Mouse (Mus musculus): ENCODE data around the gene Maco1. TPM values are rescaled to one million over a fixed set of nuclear protein-coding genes. Genes with fewer than 3 reads are reported as not detected.
"Not testable (repeated sequence)": the region's sequence is repeated elsewhere in the genome, so short reads cannot be mapped to it uniquely, and the experiment has no call there.

The Maco1 gene
- polyA plus RNA-seq, 1 experiment from 2014 or later: 93.2 TPM

DNA sequence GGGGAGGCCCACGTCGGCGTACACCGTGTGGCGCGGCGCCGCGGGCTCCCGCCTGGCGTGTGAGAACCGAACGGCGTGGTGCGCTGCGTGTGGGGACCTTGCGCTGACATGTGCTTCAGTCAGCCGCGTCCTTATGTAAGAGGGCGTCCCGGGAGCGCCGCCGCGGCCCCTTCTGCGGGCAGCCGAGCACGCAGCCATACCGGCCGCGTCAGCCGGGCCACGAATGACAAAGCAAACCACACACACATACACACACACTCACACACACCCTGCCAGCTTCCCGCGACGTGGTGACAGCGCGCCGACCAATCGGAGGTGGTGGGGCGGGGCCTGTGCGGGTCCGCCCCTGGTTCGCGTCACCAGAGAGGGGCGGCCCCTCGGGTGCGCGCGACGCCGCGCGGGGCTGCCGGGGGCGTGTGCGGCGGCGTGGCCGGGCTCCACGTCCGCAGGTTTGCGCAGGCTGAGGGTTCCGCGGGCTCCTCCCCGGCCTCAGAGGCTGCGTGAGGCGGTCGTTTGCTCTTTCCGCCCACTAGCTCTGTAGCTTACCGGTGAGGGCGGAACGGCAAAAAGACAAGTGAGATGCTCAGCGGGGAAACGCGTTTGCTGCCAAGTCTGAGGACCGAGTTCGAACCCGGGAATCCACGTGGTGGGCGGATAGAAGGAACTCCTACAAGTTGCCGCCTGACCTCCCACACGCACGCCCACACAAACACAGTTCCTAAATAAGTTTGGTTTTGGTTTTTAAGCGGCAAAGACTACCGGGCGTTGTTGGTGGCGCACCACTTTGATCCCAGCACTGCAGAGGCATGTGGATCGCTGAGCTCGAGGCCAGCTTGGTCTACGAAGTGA, 716 bp upstream of the Maco1 start:
- WGBS: 2% methylated on average over 90 of the region's 91 CpGs
- H3K36me3 ChIP-seq (replicated peaks; ENCODE audit: control insufficient read depth, insufficient read depth): no peaks in the 10 kb centered on the region
- peak; percentile 94 for ATAC-seq (ENCODE audit: low FRiP score)

GRCm38 (mm10) chr4:134852438-134853255, 498 bp downstream of the Maco1 start:
- DNase-seq (ENCODE audit: low spot score) (no peak), ATAC-seq (ENCODE audit: low FRiP score) (peak; percentile 6; the same call in 1 of the 2 replicates)
- WGBS: under 1% methylated on average over 68 of the region's 106 CpGs
- no peaks in the 10 kb centered on the region for H3K36me3 ChIP-seq (replicated peaks; ENCODE audit: control insufficient read depth, insufficient read depth)
- peak overlapping the region; percentile 94 for H3K9ac ChIP-seq
- no peaks in the 10 kb centered on the region for H3K9me3 ChIP-seq (ENCODE audit: control insufficient read depth, low read length)
- peak overlapping the region; percentile 83 for H3K4me3 ChIP-seq (replicated peaks; ENCODE audit: low read length)
- H3K27me3 ChIP-seq (ENCODE audit: control insufficient read depth, insufficient read depth, low read length): 0 out of 2 replicates have a peak, but pooled peaks cover 3% of the 10 kb centered on the region
- peak overlapping the region; percentile 100 for H3K27ac ChIP-seq
- peak overlapping the region; percentile 76 for H3K4me2 ChIP-seq (replicated peaks)
- H3K4me1 ChIP-seq (replicated peaks; ENCODE audit: control insufficient read depth, insufficient read depth, low read length): peaks cover 26% of the 10 kb centered on the region

More for the DNA sequence above, 716 bp upstream of the Maco1 start:
- peak overlapping the region; percentile 94 for H3K9ac ChIP-seq
- DNase-seq (ENCODE audit: low spot score): peak; percentile 94
- peak overlapping the region; percentile 83 for H3K4me3 ChIP-seq (replicated peaks; ENCODE audit: low read length)
- peaks cover 21% of the 10 kb centered on the region for H3K4me1 ChIP-seq (replicated peaks; ENCODE audit: control insufficient read depth, insufficient read depth, low read length)
- H3K9me3 ChIP-seq (ENCODE audit: control insufficient read depth, low read length): no peaks in the 10 kb centered on the region
- 0 out of 2 replicates have a peak, but pooled peaks cover 3% of the 10 kb centered on the region for H3K27me3 ChIP-seq (ENCODE audit: control insufficient read depth, insufficient read depth, low read length)
- peak overlapping the region; percentile 76 for H3K4me2 ChIP-seq (replicated peaks)
- peak overlapping the region; percentile 100 for H3K27ac ChIP-seq

DNA sequence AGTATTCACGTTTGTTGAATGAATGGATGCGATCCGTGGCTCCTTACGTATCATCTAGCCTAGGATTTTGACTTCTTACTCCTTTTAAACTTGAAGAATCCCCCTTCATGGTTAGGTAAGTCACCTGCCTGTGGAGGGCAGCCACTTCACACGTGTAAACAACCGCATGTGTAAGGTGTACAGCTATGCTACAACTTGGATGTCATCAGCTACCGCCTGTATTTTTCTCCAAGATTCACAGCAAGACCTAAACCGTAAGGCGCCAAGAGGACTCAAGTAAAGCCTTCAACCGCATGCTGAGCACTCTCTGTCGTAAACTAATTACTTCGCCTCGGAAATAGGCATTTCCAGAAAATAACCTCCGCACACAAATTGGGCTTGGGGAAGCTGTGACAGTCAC, 1.3 kb downstream of the Maco1 start:
- DNase-seq (ENCODE audit: low spot score) (peak; percentile 36), ATAC-seq (ENCODE audit: low FRiP score) (no peak)
- Histone ChIP-seq H3K4me3 (replicated peaks; ENCODE audit: low read length) (peak overlapping the region; percentile 83), H3K4me2 (replicated peaks) (peak overlapping the region; percentile 76), H3K27me3 (ENCODE audit: control insufficient read depth, insufficient read depth, low read length) (0 out of 2 replicates have a peak, but pooled peaks cover 3% of the 10 kb centered on the region), H3K36me3 (replicated peaks; ENCODE audit: control insufficient read depth, insufficient read depth) (no peaks in the 10 kb centered on the region), H3K9me3 (ENCODE audit: control insufficient read depth, low read length) (no peaks in the 10 kb centered on the region), H3K9ac (peak overlapping the region; percentile 94), H3K27ac (no peak overlapping the region), H3K4me1 (replicated peaks; ENCODE audit: control insufficient read depth, insufficient read depth, low read length) (peaks cover 26% of the 10 kb centered on the region)
- WGBS: 9% methylated on average over 14 of the region's 14 CpGs

- Histone ChIP-seq H3K27ac (no peak overlapping the region), H3K9me3 (ENCODE audit: control insufficient read depth, low read length) (no peaks in the 10 kb centered on the region), H3K36me3 (replicated peaks; ENCODE audit: control insufficient read depth, insufficient read depth) (no peaks in the 10 kb centered on the region), H3K27me3 (ENCODE audit: control insufficient read depth, insufficient read depth, low read length) (0 out of 2 replicates have a peak, but pooled peaks cover 3% of the 10 kb centered on the region), H3K4me3 (replicated peaks; ENCODE audit: low read length) (peak overlapping the region; percentile 83), H3K9ac (peak overlapping the region; percentile 94; the same call in 1 of the 2 replicates), H3K4me2 (replicated peaks) (peak overlapping the region; percentile 76), H3K4me1 (replicated peaks; ENCODE audit: control insufficient read depth, insufficient read depth, low read length) (peaks cover 26% of the 10 kb centered on the region)
- no peak for ATAC-seq (ENCODE audit: low FRiP score)
- no peak for DNase-seq (ENCODE audit: low spot score)
- WGBS: 39% methylated on average over 2 of the region's 2 CpGs
Measured at GRCm38 (mm10) chr4:134851236-134851635, 1.9 kb downstream of the Maco1 start.

- Histone ChIP-seq H3K9ac (peak overlapping the region; percentile 6; the same call in 1 of the 2 replicates), H3K4me3 (replicated peaks; ENCODE audit: low read length) (peak overlapping the region; percentile 83; the same call in 1 of the 2 replicates), H3K27me3 (ENCODE audit: control insufficient read depth, insufficient read depth, low read length) (no peaks in the 10 kb centered on the region), H3K36me3 (replicated peaks; ENCODE audit: control insufficient read depth, insufficient read depth) (no peaks in the 10 kb centered on the region), H3K4me1 (replicated peaks; ENCODE audit: control insufficient read depth, insufficient read depth, low read length) (peaks cover 26% of the 10 kb centered on the region), H3K9me3 (ENCODE audit: control insufficient read depth, low read length) (no peaks in the 10 kb centered on the region), H3K4me2 (replicated peaks) (peak overlapping the region; percentile 76), H3K27ac (no peak overlapping the region)
- WGBS: 71% methylated on average over 4 of the region's 4 CpGs
- DNase-seq (ENCODE audit: low spot score): no peak
- no peak for ATAC-seq (ENCODE audit: low FRiP score)
Measured at GRCm38 (mm10) chr4:134850551-134850950, 2.6 kb downstream of the Maco1 start.

GRCm38 (mm10) chr4:134847587-134847986, 5.6 kb downstream of the Maco1 start:
- no peak overlapping the region for H3K4me2 ChIP-seq (replicated peaks)
- ATAC-seq (ENCODE audit: low FRiP score) (no peak), DNase-seq (ENCODE audit: low spot score) (no peak)
- WGBS: 76% methylated on average over 4 of the region's 4 CpGs
- H3K4me3 ChIP-seq (replicated peaks; ENCODE audit: low read length): no peak overlapping the region
- H3K9me3 ChIP-seq (ENCODE audit: control insufficient read depth, low read length): no peaks in the 10 kb centered on the region
- H3K27ac ChIP-seq: no peak overlapping the region
- no peaks in the 10 kb centered on the region for H3K36me3 ChIP-seq (replicated peaks; ENCODE audit: control insufficient read depth, insufficient read depth)
- peaks cover 26% of the 10 kb centered on the region for H3K4me1 ChIP-seq (replicated peaks; ENCODE audit: control insufficient read depth, insufficient read depth, low read length)
- H3K27me3 ChIP-seq (ENCODE audit: control insufficient read depth, insufficient read depth, low read length): no peaks in the 10 kb centered on the region
- H3K9ac ChIP-seq: no peak overlapping the region

DNA sequence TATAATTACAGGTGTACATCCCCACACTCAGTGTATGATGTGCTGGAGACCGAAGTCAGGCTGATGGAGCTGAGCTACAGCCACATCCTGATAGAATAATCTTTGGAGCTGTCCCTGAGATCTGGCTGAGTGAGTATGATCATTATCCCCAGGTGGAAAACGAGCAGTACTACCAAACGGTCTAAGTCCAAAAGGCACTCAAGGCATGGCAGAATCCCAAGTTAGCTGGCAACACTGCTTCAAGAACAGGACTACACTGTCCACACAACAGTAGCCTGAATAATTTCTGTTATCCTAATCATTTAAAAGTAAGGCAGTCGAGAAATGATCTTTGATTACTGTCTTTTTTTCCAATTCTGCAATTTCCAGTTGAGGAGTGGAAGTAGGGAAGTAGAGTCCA, 9.6 kb downstream of the Maco1 start:
- Histone ChIP-seq H3K4me2 (replicated peaks) (no peak overlapping the region), H3K27me3 (ENCODE audit: control insufficient read depth, insufficient read depth, low read length) (no peaks in the 10 kb centered on the region), H3K4me3 (replicated peaks; ENCODE audit: low read length) (no peak overlapping the region), H3K9ac (no peak overlapping the region), H3K4me1 (replicated peaks; ENCODE audit: control insufficient read depth, insufficient read depth, low read length) (0 out of 2 replicates have a peak, but pooled peaks cover 4% of the 10 kb centered on the region), H3K9me3 (ENCODE audit: control insufficient read depth, low read length) (no peaks in the 10 kb centered on the region), H3K36me3 (replicated peaks; ENCODE audit: control insufficient read depth, insufficient read depth) (no peaks in the 10 kb centered on the region), H3K27ac (no peak overlapping the region)
- DNase-seq (ENCODE audit: low spot score) (no peak), ATAC-seq (ENCODE audit: low FRiP score) (no peak)
- 90% methylated on average over 4 of the region's 4 CpGs for WGBS

DNA sequence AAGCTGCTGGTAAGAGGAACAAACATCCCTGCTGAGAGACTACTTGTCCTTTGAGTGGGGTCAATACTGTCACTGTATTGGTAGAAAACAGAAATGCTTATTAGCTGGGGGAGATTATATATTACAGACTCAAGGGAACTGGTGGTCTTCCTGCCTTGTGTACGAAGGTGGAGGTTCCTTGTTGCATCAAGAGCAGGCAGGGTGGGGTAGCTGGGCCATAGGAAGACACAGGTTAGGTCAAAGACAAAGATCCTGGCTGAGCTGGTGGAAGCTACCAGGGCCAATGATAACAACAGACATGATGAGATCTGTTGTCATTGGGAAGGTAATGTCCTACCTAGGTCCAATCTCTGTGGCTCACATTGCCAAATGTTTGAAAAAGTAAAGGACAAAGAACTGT, 12.9 kb downstream of the Maco1 start:
- 72% methylated on average over 1 of the region's 1 CpGs for WGBS
- H3K4me3 ChIP-seq (replicated peaks; ENCODE audit: low read length): no peak overlapping the region

GRCm38 (mm10) chr4:134838706-134839105, 14.4 kb downstream of the Maco1 start:
- not testable (repeated sequence) for H3K4me3 ChIP-seq (replicated peaks; ENCODE audit: low read length); H3K27ac ChIP-seq; H3K9me3 ChIP-seq (ENCODE audit: control insufficient read depth, low read length); H3K4me1 ChIP-seq (replicated peaks; ENCODE audit: control insufficient read depth, insufficient read depth, low read length); H3K27me3 ChIP-seq (ENCODE audit: control insufficient read depth, insufficient read depth, low read length); H3K4me2 ChIP-seq (replicated peaks); H3K9ac ChIP-seq; DNase-seq (ENCODE audit: low spot score); ATAC-seq (ENCODE audit: low FRiP score)
- H3K36me3 ChIP-seq (replicated peaks; ENCODE audit: control insufficient read depth, insufficient read depth): peaks cover 23% of the 10 kb centered on the region
- 86% methylated on average over 3 of the region's 3 CpGs for WGBS

More for the DNA sequence above, 12.9 kb downstream of the Maco1 start:
- Histone ChIP-seq H3K9ac (no peak overlapping the region), H3K36me3 (replicated peaks; ENCODE audit: control insufficient read depth, insufficient read depth) (peaks cover 19% of the 10 kb centered on the region), H3K4me1 (replicated peaks; ENCODE audit: control insufficient read depth, insufficient read depth, low read length) (no peaks in the 10 kb centered on the region), H3K9me3 (ENCODE audit: control insufficient read depth, low read length) (no peaks in the 10 kb centered on the region), H3K27ac (no peak overlapping the region), H3K27me3 (ENCODE audit: control insufficient read depth, insufficient read depth, low read length) (no peaks in the 10 kb centered on the region), H3K4me2 (replicated peaks) (no peak overlapping the region)
- DNase-seq (ENCODE audit: low spot score) (no peak), ATAC-seq (ENCODE audit: low FRiP score) (no peak)
